10 mouse cellular contexts compared by ENCODE assay signal in the genomic region with DNA sequence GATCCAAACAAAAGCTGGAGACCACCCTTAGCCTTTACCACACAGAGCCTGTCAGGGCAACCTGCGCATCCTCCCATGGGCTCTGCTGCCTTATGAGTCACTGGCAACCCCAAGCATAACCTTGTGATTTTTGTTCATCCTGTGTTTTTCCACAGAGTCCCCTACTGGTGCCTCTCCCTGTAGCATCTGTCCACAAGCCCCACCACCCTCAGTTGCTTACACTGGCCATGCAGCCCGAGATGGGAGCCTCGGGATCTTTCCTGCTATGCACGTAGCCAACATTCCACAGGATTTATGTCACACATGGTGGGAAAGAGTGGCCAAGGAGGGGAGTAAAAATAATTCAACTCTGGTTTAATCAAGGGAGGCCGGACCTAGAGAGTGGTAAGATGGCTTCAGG.
DNase-seq lines count a peak whose midpoint lies in the region; ATAC-seq and TF ChIP-seq lines count a peak whose summit lies in the region.
"Had no signal": no experiment of that assay in that cellular context is flagged by ENCODE, and none has a peak within 500 bp of the region (broad histone marks: within the 10 kb centered on the region; RNA-seq: fewer than 3 reads in every experiment).

No protein-coding gene starts in this region.

- peak; percentile 53 for DNase-seq in lung, embryonic 14.5 days
- no peak for DNase-seq in lung, postnatal 14 days
- DNase-seq in right cerebral cortex, adult 2 months (ENCODE audit: low spot score in 2 of 2) = no peak
- DNase-seq in left cerebral cortex, adult 8-10 months (ENCODE audit: low spot score in 2 of 2) = no peak
- DNase-seq in liver = no peak
- DNase-seq: thymus, adult 2 months had no signal

- H3K27ac ChIP-seq in lung, embryonic 14.5 days (ENCODE audit: low read depth) = peak overlapping the region; percentile 22; the same call in 1 of the 2 replicates
- peak overlapping the region; percentile 77 for H3K27ac ChIP-seq in embryonic facial prominence, embryonic 15.5 days (replicated peaks)
- peak overlapping the region; percentile 93 for H3K27ac ChIP-seq in heart, embryonic 13.5 days (replicated peaks)
- H3K27ac ChIP-seq in small intestine, adult 2 months (ENCODE audit: insufficient read depth, low read depth, low read length) = 0 out of 2 replicates have a peak overlapping the region, but pooled peaks have one; percentile 35
- H3K27ac ChIP-seq: hindbrain, embryonic 15.5 days had no signal

- no peak overlapping the region for H3K4me3 ChIP-seq in lung, embryonic 14.5 days (ENCODE audit: low read depth, low read length)
- no peak overlapping the region for H3K4me3 ChIP-seq in embryonic facial prominence, embryonic 15.5 days (replicated peaks)
- no peak overlapping the region for H3K4me3 ChIP-seq in heart, embryonic 13.5 days
- H3K4me3 ChIP-seq in small intestine, adult 2 months (ENCODE audit: low read depth, low read length) = no peak overlapping the region
- H3K4me3 ChIP-seq: hindbrain, embryonic 15.5 days had no signal

- no peaks in the 10 kb centered on the region for H3K36me3 ChIP-seq in lung, embryonic 14.5 days (ENCODE audit: insufficient read depth)
- no peaks in the 10 kb centered on the region for H3K36me3 ChIP-seq in embryonic facial prominence, embryonic 15.5 days
- no peaks in the 10 kb centered on the region for H3K36me3 ChIP-seq in heart, embryonic 13.5 days
- H3K36me3 ChIP-seq in small intestine, adult 2 months (ENCODE audit: control insufficient read depth, insufficient read depth, low read length) = no peaks in the 10 kb centered on the region
- H3K36me3 ChIP-seq: hindbrain, embryonic 15.5 days had no signal

- no peaks in the 10 kb centered on the region for H3K9me3 ChIP-seq in lung, embryonic 14.5 days (ENCODE audit: low read depth, low read length)
- no peaks in the 10 kb centered on the region for H3K9me3 ChIP-seq in embryonic facial prominence, embryonic 15.5 days (replicated peaks)
- H3K9me3 ChIP-seq in heart, embryonic 13.5 days = no peaks in the 10 kb centered on the region
- H3K9me3 ChIP-seq: hindbrain, embryonic 15.5 days had no signal

- 0 out of 2 replicates have a peak, but pooled peaks have one; percentile 13 for TF ChIP-seq CTCF in lung, embryonic 14.5 days (IDR thresholded peaks at IDR 0.05; ENCODE audit: low read depth)
- TF ChIP-seq CTCF in small intestine, adult 2 months (IDR thresholded peaks at IDR 0.05; ENCODE audit: extremely low read depth, insufficient read length, insufficient replicate concordance, low read depth, low read length) = no peak

- WGBS in lung, embryonic 14.5 days = 37% methylated on average over 5 of the region's 5 CpGs
- 45% methylated on average over 5 of the region's 5 CpGs for WGBS in embryonic facial prominence, embryonic 15.5 days
- 23% methylated on average over 5 of the region's 5 CpGs for WGBS in heart, embryonic 13.5 days
- WGBS in small intestine, adult 2 months = 60% methylated on average over 5 of the region's 5 CpGs

- TF ChIP-seq POLR2A in small intestine, adult 2 months (IDR thresholded peaks at IDR 0.05; ENCODE audit: low read depth, low read length) = no peak

- peaks cover 18% of the 10 kb centered on the region for H3K4me1 ChIP-seq in lung, embryonic 14.5 days (ENCODE audit: insufficient read depth)
- H3K4me1 ChIP-seq in embryonic facial prominence, embryonic 15.5 days = peaks cover 23% of the 10 kb centered on the region
- H3K4me1 ChIP-seq in heart, embryonic 13.5 days = peaks cover 46% of the 10 kb centered on the region
- H3K4me1 ChIP-seq in small intestine, adult 2 months (ENCODE audit: control insufficient read depth, insufficient read depth, insufficient read length, low read length) = peaks cover 2% of the 10 kb centered on the region; the same call in 1 of the 2 replicates

- H3K27me3 ChIP-seq in lung, embryonic 14.5 days (ENCODE audit: insufficient read depth, low read length) = no peaks in the 10 kb centered on the region
- H3K27me3 ChIP-seq in embryonic facial prominence, embryonic 15.5 days = no peaks in the 10 kb centered on the region
- no peaks in the 10 kb centered on the region for H3K27me3 ChIP-seq in heart, embryonic 13.5 days (replicated peaks)
- peaks cover 17% of the 10 kb centered on the region for H3K27me3 ChIP-seq in small intestine, adult 2 months (ENCODE audit: control insufficient read depth, insufficient read depth, low read length)
- H3K27me3 ChIP-seq: hindbrain, embryonic 15.5 days had no signal

- ATAC-seq in lung, embryonic 14.5 days (ENCODE audit: insufficient read depth) = peak; percentile 62; the same call in 1 of the 2 replicates
- 0 out of 2 replicates have a peak, but pooled peaks have one; percentile 59 for ATAC-seq in embryonic facial prominence, embryonic 15.5 days (ENCODE audit: insufficient number of reproducible peaks, low FRiP score, low TSS enrichment, low read depth)
- ATAC-seq in heart, embryonic 13.5 days (ENCODE audit: extremely low read depth, insufficient number of reproducible peaks, low FRiP score, low TSS enrichment) = peak; percentile 49; the same call in 1 of the 2 replicates

- no peak overlapping the region for H3K9ac ChIP-seq in lung, embryonic 14.5 days
- H3K9ac ChIP-seq in embryonic facial prominence, embryonic 15.5 days = no peak overlapping the region
- peak overlapping the region; percentile 33 for H3K9ac ChIP-seq in heart, embryonic 13.5 days
- H3K9ac ChIP-seq: hindbrain, embryonic 15.5 days had no signal

- no peak overlapping the region for H3K4me2 ChIP-seq in lung, embryonic 14.5 days
- no peak overlapping the region for H3K4me2 ChIP-seq in embryonic facial prominence, embryonic 15.5 days (replicated peaks)
- no peak overlapping the region; the same call in 1 of the 2 replicates for H3K4me2 ChIP-seq in heart, embryonic 13.5 days
- H3K4me2 ChIP-seq: hindbrain, embryonic 15.5 days had no signal

Comparison
In these comparisons a context has a peak if more than half of its experiments do, and no peak if none do; other contexts are left out.
1. H3K27ac ChIP-seq: peak in every context shown above with its lines; median percentile 93 in heart, embryonic 13.5 days; 77 in embryonic facial prominence, embryonic 15.5 days; 35 in small intestine, adult 2 months; 22 in lung, embryonic 14.5 days.